Mouse (Mus musculus) midbrain, embryonic 12.5 days (tissue): Measurements from ENCODE around the gene 1810062G17Rik. TPM values are rescaled to one million over a fixed set of nuclear protein-coding genes. Genes with fewer than 3 reads are reported as not detected.

Experiments
- ATAC-seq: fragments of 200-750 bp; cut with Nextera tagmentation; 2 replicates; pipeline ENCODE4 v1.8.0; 2017; ENCODE audit warnings: low read depth, moderate TSS enrichment, moderate library complexity; ENCODE audit not compliant: low FRiP score
- H3K27ac ChIP-seq: fragments of 300-500 bp; sonication (generic); replicated peaks from 2 replicates; pipeline ENCODE4 v1.5.1; 2016; ENCODE audit warnings: mild to moderate bottlenecking
- H3K27me3 ChIP-seq: fragments of 300-500 bp; sonication (generic); 2 replicates; pipeline ENCODE4 v1.6.1; 2016; ENCODE audit warnings: mild to moderate bottlenecking
- H3K36me3 ChIP-seq: fragments of 300-500 bp; sonication (generic); 2 replicates; pipeline ENCODE4 v1.6.1; 2016
- H3K4me1 ChIP-seq: fragments of 300-500 bp; sonication (generic); 2 replicates; pipeline ENCODE4 v1.6.1; 2016
- H3K4me2 ChIP-seq: fragments of 300-500 bp; sonication (generic); replicated peaks from 2 replicates; pipeline ENCODE4 v1.6.1; 2016; ENCODE audit warnings: mild to moderate bottlenecking, moderate library complexity
- H3K4me3 ChIP-seq: fragments of 300-500 bp; sonication (generic); 2 replicates; pipeline ENCODE4 v1.5.1; 2016; ENCODE audit warnings: mild to moderate bottlenecking
- H3K9ac ChIP-seq: fragments of 300-500 bp; sonication (generic); replicated peaks from 2 replicates; pipeline ENCODE4 v1.6.1; 2016; ENCODE audit warnings: mild to moderate bottlenecking, moderate library complexity
- H3K9me3 ChIP-seq: fragments of 300-500 bp; sonication (generic); 2 replicates; pipeline ENCODE4 v1.6.1; 2016; ENCODE audit warnings: mild to moderate bottlenecking
- WGBS: fragments of 180-500 bp; shearing (Covaris S2); methylation state at CpG from one replicate; pipeline ENCODE4 v1.1.7; 2016; 5-methylcytosine and 5-hydroxymethylcytosine counted together
- polyA plus RNA-seq: library from polyadenylated mRNA; unstranded; fragments of >200 nt; fragmentation: Nextera tagmentation; extraction: Ambion mirVana; gene quantifications from 2 replicates; pipeline ENCODE4 v1.2.1, GENCODE M21; 2016

1810062G17Rik gene
- polyA plus RNA-seq, 1 experiment from 2014 or later = not detected

GRCm38 (mm10) chr3:36480486-36480885, 4.7 kb downstream of the 1810062G17Rik start:
- ATAC-seq = no peak
- Histone ChIP-seq H3K27me3 (no peaks in the 10 kb centered on the region), H3K4me2 (no peak overlapping the region), H3K27ac (no peak overlapping the region), H3K36me3 (no peaks in the 10 kb centered on the region), H3K9me3 (no peaks in the 10 kb centered on the region), H3K4me1 (peaks cover 29% of the 10 kb centered on the region), H3K4me3 (no peak overlapping the region), H3K9ac (no peak overlapping the region)
- WGBS = 50% methylated on average over 2 of the region's 2 CpGs

- Histone ChIP-seq H3K9me3 (no peaks in the 10 kb centered on the region), H3K9ac (peak overlapping the region; percentile 28; the same call in 1 of the 2 replicates), H3K4me1 (peaks cover 22% of the 10 kb centered on the region), H3K4me2 (peak overlapping the region; percentile 32), H3K27me3 (no peaks in the 10 kb centered on the region), H3K27ac (peak overlapping the region; percentile 83), H3K4me3 (no peak overlapping the region), H3K36me3 (no peaks in the 10 kb centered on the region)
- ATAC-seq = peak; percentile 81
- 6% methylated on average over 11 of the region's 11 CpGs for WGBS
Measured at GRCm38 (mm10) chr3:36481776-36482193, 6.0 kb downstream of the 1810062G17Rik start.

- H3K4me2 ChIP-seq = no peak overlapping the region
- H3K27ac ChIP-seq = no peak overlapping the region
- H3K27me3 ChIP-seq = no peaks in the 10 kb centered on the region
- H3K4me3 ChIP-seq = no peak overlapping the region
- no peaks in the 10 kb centered on the region for H3K9me3 ChIP-seq
- H3K36me3 ChIP-seq = no peaks in the 10 kb centered on the region
- no peak for ATAC-seq
- 48% methylated on average over 9 of the region's 9 CpGs for WGBS
- no peak overlapping the region for H3K9ac ChIP-seq
- peaks cover 22% of the 10 kb centered on the region for H3K4me1 ChIP-seq
Measured at GRCm38 (mm10) chr3:36482940-36483339, 7.2 kb downstream of the 1810062G17Rik start.

GRCm38 (mm10) chr3:36484292-36484691, 8.6 kb downstream of the 1810062G17Rik start:
- no peak overlapping the region for H3K4me3 ChIP-seq

GRCm38 (mm10) chr3:36486176-36486575, 10.4 kb downstream of the 1810062G17Rik start:
- H3K4me3 ChIP-seq = no peak overlapping the region
- no peak overlapping the region for H3K27ac ChIP-seq
- no peak for ATAC-seq
- H3K36me3 ChIP-seq = no peaks in the 10 kb centered on the region
- no peak overlapping the region for H3K9ac ChIP-seq
- 50% methylated on average over 6 of the region's 6 CpGs for WGBS
- H3K4me1 ChIP-seq = peaks cover 12% of the 10 kb centered on the region
- H3K4me2 ChIP-seq = no peak overlapping the region
- H3K27me3 ChIP-seq = no peaks in the 10 kb centered on the region
- no peaks in the 10 kb centered on the region for H3K9me3 ChIP-seq

More at GRCm38 (mm10) chr3:36484292-36484691, 8.6 kb downstream of the 1810062G17Rik start:
- no peaks in the 10 kb centered on the region for H3K9me3 ChIP-seq
- H3K4me2 ChIP-seq = no peak overlapping the region
- H3K27me3 ChIP-seq = no peaks in the 10 kb centered on the region
- ATAC-seq = no peak
- no peaks in the 10 kb centered on the region for H3K36me3 ChIP-seq
- H3K4me1 ChIP-seq = peaks cover 16% of the 10 kb centered on the region
- 92% methylated on average over 4 of the region's 4 CpGs for WGBS
- no peak overlapping the region for H3K9ac ChIP-seq
- H3K27ac ChIP-seq = no peak overlapping the region

- Histone ChIP-seq H3K4me1 (peaks cover 8% of the 10 kb centered on the region), H3K9ac (no peak overlapping the region), H3K27ac (no peak overlapping the region), H3K27me3 (no peaks in the 10 kb centered on the region), H3K36me3 (no peaks in the 10 kb centered on the region), H3K4me3 (no peak overlapping the region), H3K4me2 (no peak overlapping the region), H3K9me3 (no peaks in the 10 kb centered on the region)
- no peak for ATAC-seq
- 91% methylated on average over 6 of the region's 6 CpGs for WGBS
Measured at GRCm38 (mm10) chr3:36486881-36487280, 11.1 kb downstream of the 1810062G17Rik start.

GRCm38 (mm10) chr3:36488367-36488766, 12.6 kb downstream of the 1810062G17Rik start:
- no peak overlapping the region for H3K9ac ChIP-seq
- H3K36me3 ChIP-seq = no peaks in the 10 kb centered on the region
- H3K27me3 ChIP-seq = no peaks in the 10 kb centered on the region
- no peak overlapping the region for H3K4me2 ChIP-seq
- H3K27ac ChIP-seq = no peak overlapping the region
- ATAC-seq = no peak
- H3K9me3 ChIP-seq = no peaks in the 10 kb centered on the region
- H3K4me3 ChIP-seq = no peak overlapping the region
- WGBS = 82% methylated on average over 1 of the region's 1 CpGs
- H3K4me1 ChIP-seq = peaks cover 3% of the 10 kb centered on the region; the same call in 1 of the 2 replicates

- Histone ChIP-seq H3K9ac (no peak overlapping the region), H3K4me3 (no peak overlapping the region), H3K4me1 (peaks cover 5% of the 10 kb centered on the region), H3K36me3 (no peaks in the 10 kb centered on the region), H3K4me2 (no peak overlapping the region), H3K9me3 (no peaks in the 10 kb centered on the region), H3K27ac (no peak overlapping the region), H3K27me3 (no peaks in the 10 kb centered on the region)
- WGBS = 89% methylated on average over 6 of the region's 6 CpGs
- ATAC-seq = no peak
Measured at GRCm38 (mm10) chr3:36488899-36489589, 13.3 kb downstream of the 1810062G17Rik start.

- no peak overlapping the region for H3K4me3 ChIP-seq
- no peaks in the 10 kb centered on the region for H3K36me3 ChIP-seq
- no peak overlapping the region for H3K9ac ChIP-seq
- H3K4me1 ChIP-seq = peaks cover 6% of the 10 kb centered on the region
- no peak for ATAC-seq
- no peak overlapping the region for H3K27ac ChIP-seq
- H3K27me3 ChIP-seq = no peaks in the 10 kb centered on the region
- 91% methylated on average over 1 of the region's 1 CpGs for WGBS
- H3K9me3 ChIP-seq = no peaks in the 10 kb centered on the region
- H3K4me2 ChIP-seq = no peak overlapping the region
Measured at GRCm38 (mm10) chr3:36489590-36489910, 13.8 kb downstream of the 1810062G17Rik start.

GRCm38 (mm10) chr3:36491535-36491934, 15.8 kb downstream of the 1810062G17Rik start:
- H3K4me1 ChIP-seq = peaks cover 6% of the 10 kb centered on the region
- WGBS = 93% methylated on average over 5 of the region's 5 CpGs
- H3K9ac ChIP-seq = no peak overlapping the region

GRCm38 (mm10) chr3:36492716-36493391, 17.1 kb downstream of the 1810062G17Rik start:
- Histone ChIP-seq H3K27me3 (no peaks in the 10 kb centered on the region), H3K36me3 (no peaks in the 10 kb centered on the region), H3K9ac (no peak overlapping the region), H3K4me2 (no peak overlapping the region), H3K4me1 (peaks cover 6% of the 10 kb centered on the region), H3K9me3 (no peaks in the 10 kb centered on the region), H3K4me3 (no peak overlapping the region), H3K27ac (no peak overlapping the region)
- 89% methylated on average over 9 of the region's 9 CpGs for WGBS
- no peak for ATAC-seq

More at GRCm38 (mm10) chr3:36491535-36491934, 15.8 kb downstream of the 1810062G17Rik start:
- no peak overlapping the region for H3K4me3 ChIP-seq
- no peaks in the 10 kb centered on the region for H3K36me3 ChIP-seq
- H3K9me3 ChIP-seq = no peaks in the 10 kb centered on the region
- no peaks in the 10 kb centered on the region for H3K27me3 ChIP-seq
- no peak for ATAC-seq
- no peak overlapping the region for H3K4me2 ChIP-seq
- no peak overlapping the region for H3K27ac ChIP-seq

- Histone ChIP-seq H3K4me3 (no peak overlapping the region), H3K9me3 (no peaks in the 10 kb centered on the region)
- no peak for ATAC-seq
Measured at GRCm38 (mm10) chr3:36493641-36494283, 18.0 kb downstream of the 1810062G17Rik start.

More at GRCm38 (mm10) chr3:36493641-36494283, 18.0 kb downstream of the 1810062G17Rik start:
- Histone ChIP-seq H3K4me1 (peaks cover 6% of the 10 kb centered on the region), H3K36me3 (no peaks in the 10 kb centered on the region), H3K27me3 (no peaks in the 10 kb centered on the region), H3K27ac (no peak overlapping the region), H3K9ac (no peak overlapping the region), H3K4me2 (no peak overlapping the region)
- 76% methylated on average over 6 of the region's 6 CpGs for WGBS
